8 mouse cellular contexts compared by ENCODE assay signal in genomic region chr10:98914810-98915241, GRCm38 (mm10). TPM values are rescaled to one million over a fixed set of nuclear protein-coding genes. Genes with fewer than 3 reads are reported as not detected.
A peak's percentile ranks its signal among the peaks of the same experiment; 100 is the strongest.
DNase-seq lines count a peak whose midpoint lies in the region; ATAC-seq lines count a peak whose summit lies in the region.

No protein-coding gene starts in this region.

- WGBS in heart, embryonic 14.5 days: 1% methylated on average over 17 of the region's 62 CpGs
- WGBS in liver, embryonic 13.5 days (ENCODE audit: insufficient replicate concordance): 0% methylated on average over 18 of the region's 62 CpGs
- 1% methylated on average over 38 of the region's 62 CpGs for WGBS in stomach, embryonic 14.5 days

- H3K9me3 ChIP-seq in heart, embryonic 14.5 days (ENCODE audit: control insufficient read depth, low read length): no peaks in the 10 kb centered on the region
- no peaks in the 10 kb centered on the region for H3K9me3 ChIP-seq in liver, embryonic 13.5 days (replicated peaks)
- no peaks in the 10 kb centered on the region for H3K9me3 ChIP-seq in stomach, embryonic 14.5 days (ENCODE audit: control insufficient read depth, low read depth, low read length)

- H3K27me3 ChIP-seq in heart, embryonic 14.5 days (ENCODE audit: control insufficient read depth, insufficient read depth, low read length): no peaks in the 10 kb centered on the region
- H3K27me3 ChIP-seq in liver, embryonic 13.5 days: no peaks in the 10 kb centered on the region
- no peaks in the 10 kb centered on the region for H3K27me3 ChIP-seq in stomach, embryonic 14.5 days (ENCODE audit: control insufficient read depth, insufficient read depth, low read length)

- ATAC-seq in heart, embryonic 14.5 days (ENCODE audit: insufficient number of reproducible peaks, insufficient read depth, low FRiP score, low read depth): peak; percentile 82
- peak; percentile 83 for ATAC-seq in liver, embryonic 13.5 days (ENCODE audit: low read depth)
- peak; percentile 86 for ATAC-seq in stomach, embryonic 14.5 days (ENCODE audit: insufficient number of reproducible peaks, insufficient read depth, low FRiP score, low read depth)

- H3K4me1 ChIP-seq in heart, embryonic 14.5 days (ENCODE audit: control insufficient read depth in 2 of 2, insufficient read depth in 2 of 2, low read length in 2 of 2): peaks cover 2 to 11% of the 10 kb centered on the region in 2 experiments
- peaks cover 33% of the 10 kb centered on the region for H3K4me1 ChIP-seq in liver, embryonic 13.5 days (replicated peaks)
- peaks cover 9% of the 10 kb centered on the region; the same call in 1 of the 2 replicates for H3K4me1 ChIP-seq in stomach, embryonic 14.5 days (ENCODE audit: control insufficient read depth, insufficient read depth, low read length)

- H3K27ac ChIP-seq in heart, embryonic 14.5 days (replicated peaks in 1 of 2; ENCODE audit: control insufficient read depth in 1 of 2, insufficient read depth in 1 of 2, low read depth in 2 of 2, low read length in 2 of 2): peak overlapping the region; percentile 90 to 99
- H3K27ac ChIP-seq in liver, embryonic 13.5 days: peak overlapping the region; percentile 99
- H3K27ac ChIP-seq in stomach, embryonic 14.5 days (ENCODE audit: low read length): peak overlapping the region; percentile 99

- peak; percentile 38 for DNase-seq in ES-CJ7 (ENCODE audit: low read depth, low spot score)
- DNase-seq in c-Kit-positive CD71-negative TER-119-negative erythroid progenitor cells, embryonic 14.5 days (ENCODE audit: low read depth): peak; percentile 42
- DNase-seq in fibroblast of lung, adult 2 months (ENCODE audit: low read depth): peak; percentile 27
- DNase-seq in kidney, postnatal 10 days: peak; percentile 93
- DNase-seq in liver, embryonic 13.5 days: peak; percentile 80
- DNase-seq in neural tube, embryonic 10.5 days (ENCODE audit: extremely low spot score, low spot score): peak; percentile 83

- peak overlapping the region; percentile 94 for H3K9ac ChIP-seq in heart, embryonic 14.5 days (ENCODE audit: low read length)
- H3K9ac ChIP-seq in liver, embryonic 13.5 days: peak overlapping the region; percentile 98
- peak overlapping the region; percentile 96 for H3K9ac ChIP-seq in stomach, embryonic 14.5 days (replicated peaks; ENCODE audit: low read depth, low read length)

- peak overlapping the region; percentile 88 for H3K4me2 ChIP-seq in heart, embryonic 14.5 days (ENCODE audit: low read length)
- peak overlapping the region; percentile 99 for H3K4me2 ChIP-seq in liver, embryonic 13.5 days
- H3K4me2 ChIP-seq in stomach, embryonic 14.5 days (replicated peaks; ENCODE audit: low read depth, low read length): peak overlapping the region; percentile 84

- H3K4me3 ChIP-seq in heart, embryonic 14.5 days (ENCODE audit: control insufficient read depth in 1 of 2, insufficient read depth in 1 of 2, low read depth in 1 of 2, low read length in 2 of 2): peak overlapping the region; percentile 59 to 97
- H3K4me3 ChIP-seq in liver, embryonic 13.5 days (replicated peaks): peak overlapping the region; percentile 99
- peak overlapping the region; percentile 96 for H3K4me3 ChIP-seq in stomach, embryonic 14.5 days (ENCODE audit: low read depth, low read length)

- no peaks in the 10 kb centered on the region for H3K36me3 ChIP-seq in heart, embryonic 14.5 days (ENCODE audit: control insufficient read depth, insufficient read depth, low read length)
- no peaks in the 10 kb centered on the region for H3K36me3 ChIP-seq in liver, embryonic 13.5 days
- H3K36me3 ChIP-seq in stomach, embryonic 14.5 days (ENCODE audit: control insufficient read depth, insufficient read depth, low read length): no peaks in the 10 kb centered on the region

RNA-seq across cellular contexts. Expression of gene Atp2b1, which starts 0.6 kb away (rescaled TPM):
- polyA plus RNA-seq in heart, embryonic 14.5 days (2014; fragmentation: Nextera tagmentation; extraction: Ambion mirVana): 86.3 and 86.4 TPM in 2 replicates
- polyA plus RNA-seq in liver, embryonic 13.5 days (2015; fragmentation: Nextera tagmentation; extraction: Ambion mirVana): 38.1 and 43.9 TPM in 2 replicates
- polyA plus RNA-seq in stomach, embryonic 14.5 days (2014; fragmentation: Nextera tagmentation; extraction: Ambion mirVana): 149 and 154 TPM in 2 replicates

Comparison
In these comparisons a context has a peak if more than half of its experiments do, and no peak if none do; other contexts are left out.
1. Peak in every context shown above with its lines: DNase-seq, ATAC-seq, H3K4me3 ChIP-seq and H3K27ac ChIP-seq.
2. DNase-seq: peak in every context shown above with its lines; median percentile 93 in kidney, postnatal 10 days; 83 in neural tube, embryonic 10.5 days; 80 in liver, embryonic 13.5 days; 42 in c-Kit-positive CD71-negative TER-119-negative erythroid progenitor cells, embryonic 14.5 days; 38 in ES-CJ7; 27 in fibroblast of lung, adult 2 months.